Mouse (Mus musculus) liver, embryonic 12.5 days (tissue): ENCODE data around the gene Rtl8b. TPM values are rescaled to one million over a fixed set of nuclear protein-coding genes. Genes with fewer than 3 reads are reported as not detected.
"Not testable (repeated sequence)": the region's sequence is repeated elsewhere in the genome, so short reads cannot be mapped to it uniquely, and the experiment has no call there.

Experiments
- ATAC-seq: fragments of 200-750 bp; cut with Nextera tagmentation; 2 replicates; pipeline ENCODE4 v1.8.0; 2017; ENCODE audit warnings: moderate number of reproducible peaks, mild to moderate bottlenecking, moderate library complexity
- H3K27ac ChIP-seq: fragments of 300-500 bp; sonication (generic); 2 replicates; pipeline ENCODE4 v1.5.1; 2016; ENCODE audit warnings: mild to moderate bottlenecking
- H3K27me3 ChIP-seq: fragments of 300-500 bp; sonication (generic); replicated peaks from 2 replicates; pipeline ENCODE4 v1.6.1; 2016; ENCODE audit warnings: mild to moderate bottlenecking, moderate library complexity
- H3K36me3 ChIP-seq: fragments of 300-500 bp; sonication (generic); 2 replicates; pipeline ENCODE4 v1.6.1; 2016; ENCODE audit warnings: mild to moderate bottlenecking, moderate library complexity
- H3K4me1 ChIP-seq: fragments of 300-500 bp; sonication (generic); 2 replicates; pipeline ENCODE4 v1.6.1; 2016
- H3K4me2 ChIP-seq: fragments of 300-500 bp; sonication (generic); 2 replicates; pipeline ENCODE4 v1.6.1; 2016; ENCODE audit warnings: mild to moderate bottlenecking, moderate library complexity
- H3K4me3 ChIP-seq: fragments of 300-500 bp; sonication (generic); 2 replicates; pipeline ENCODE4 v1.5.1; 2016; ENCODE audit warnings: mild to moderate bottlenecking, moderate library complexity
- H3K9ac ChIP-seq: fragments of 300-500 bp; sonication (generic); 2 replicates; pipeline ENCODE4 v1.6.1; 2016; ENCODE audit warnings: mild to moderate bottlenecking, moderate library complexity
- H3K9me3 ChIP-seq: fragments of 300-500 bp; sonication (generic); replicated peaks from 2 replicates; pipeline ENCODE4 v1.6.1; 2016; ENCODE audit warnings: mild to moderate bottlenecking, moderate library complexity
- WGBS: fragments of 180-500 bp; shearing (Covaris S2); methylation state at CpG from one replicate; pipeline ENCODE4 v1.1.7; 2016; ENCODE audit not compliant: insufficient replicate concordance; 5-methylcytosine and 5-hydroxymethylcytosine counted together
- polyA plus RNA-seq: library from polyadenylated mRNA; unstranded; fragments of >200 nt; fragmentation: Nextera tagmentation; extraction: Ambion mirVana; gene quantifications from 2 replicates; pipeline ENCODE4 v1.2.1, GENCODE M21; 2016

The Rtl8b gene
- polyA plus RNA-seq = 8.1 and 9.0 TPM in 2 replicates

- H3K4me3 ChIP-seq = peak within 1 kb of the TSS; percentile 37
- H3K4me2 ChIP-seq = peak within 1 kb of the TSS; percentile 45
- no peak within 1 kb of the TSS for H3K9ac ChIP-seq
- 6% methylated on average over 10 of the region's 15 CpGs for WGBS
- H3K9me3 ChIP-seq = no peaks in the 10 kb centered on the region
- ATAC-seq = peak; percentile 75
- H3K36me3 ChIP-seq = no peaks in the 10 kb centered on the region
- H3K4me1 ChIP-seq = no peaks in the 10 kb centered on the region
- H3K27ac ChIP-seq = no peak within 1 kb of the TSS
- no peaks in the 10 kb centered on the region for H3K27me3 ChIP-seq
Observed at GRCm38 (mm10) chrX:53670294-53670693, at the start of gene Rtl8b. Gene Rtl8b, minus strand, starts transcription at chrX:53670408.

GRCm38 (mm10) chrX:53716323-53717182, 46.3 kb upstream of the Rtl8b start:
- Histone ChIP-seq H3K4me3 (no peak overlapping the region; the same call in 1 of the 2 replicates), H3K9me3 (no peaks in the 10 kb centered on the region), H3K27ac (no peak overlapping the region), H3K4me1 (no peaks in the 10 kb centered on the region), H3K4me2 (peak overlapping the region; percentile 41), H3K9ac (no peak overlapping the region), H3K27me3 (no peaks in the 10 kb centered on the region), H3K36me3 (no peaks in the 10 kb centered on the region)
- WGBS = 17% methylated on average over 45 of the region's 49 CpGs
- no peak for ATAC-seq

- no peaks in the 10 kb centered on the region for H3K27me3 ChIP-seq
- H3K36me3 ChIP-seq = no peaks in the 10 kb centered on the region
- no peak for ATAC-seq
- H3K4me1 ChIP-seq = no peaks in the 10 kb centered on the region
- no peaks in the 10 kb centered on the region for H3K9me3 ChIP-seq
- H3K9ac ChIP-seq = no peak overlapping the region
- peak overlapping the region; percentile 41 for H3K4me2 ChIP-seq
- H3K4me3 ChIP-seq = no peak overlapping the region
- no peak overlapping the region for H3K27ac ChIP-seq
- WGBS = 44% methylated on average over 2 of the region's 2 CpGs
Observed at GRCm38 (mm10) chrX:53715942-53716322, 45.7 kb upstream of the Rtl8b start.

- H3K9ac ChIP-seq = no peak overlapping the region
- no peak overlapping the region for H3K27ac ChIP-seq
- 57% methylated on average over 3 of the region's 3 CpGs for WGBS
- H3K4me3 ChIP-seq = no peak overlapping the region
- H3K4me1 ChIP-seq = no peaks in the 10 kb centered on the region
- H3K4me2 ChIP-seq = no peak overlapping the region
- H3K36me3 ChIP-seq = no peaks in the 10 kb centered on the region
- no peak for ATAC-seq
- no peaks in the 10 kb centered on the region for H3K9me3 ChIP-seq
- no peaks in the 10 kb centered on the region for H3K27me3 ChIP-seq
Observed at GRCm38 (mm10) chrX:53702673-53703072, 32.5 kb upstream of the Rtl8b start.

- no peak overlapping the region for H3K4me2 ChIP-seq
- no peak overlapping the region for H3K9ac ChIP-seq
Observed at GRCm38 (mm10) chrX:53699225-53699624, 29.0 kb upstream of the Rtl8b start.

GRCm38 (mm10) chrX:53694008-53694777, 24.0 kb upstream of the Rtl8b start:
- Histone ChIP-seq H3K36me3 (no peaks in the 10 kb centered on the region), H3K9ac (no peak overlapping the region), H3K4me2 (no peak overlapping the region), H3K4me1 (no peaks in the 10 kb centered on the region), H3K9me3 (no peaks in the 10 kb centered on the region), H3K4me3 (no peak overlapping the region), H3K27me3 (no peaks in the 10 kb centered on the region), H3K27ac (no peak overlapping the region)
- 53% methylated on average over 9 of the region's 9 CpGs for WGBS
- ATAC-seq = no peak

More at GRCm38 (mm10) chrX:53699225-53699624, 29.0 kb upstream of the Rtl8b start:
- Histone ChIP-seq H3K27ac (no peak overlapping the region), H3K4me1 (no peaks in the 10 kb centered on the region), H3K4me3 (no peak overlapping the region), H3K36me3 (no peaks in the 10 kb centered on the region), H3K9me3 (no peaks in the 10 kb centered on the region), H3K27me3 (no peaks in the 10 kb centered on the region)
- WGBS = 59% methylated on average over 2 of the region's 2 CpGs
- no peak for ATAC-seq

- 55% methylated on average over 2 of the region's 2 CpGs for WGBS
- no peak for ATAC-seq
- Histone ChIP-seq H3K4me2 (no peak overlapping the region), H3K9ac (no peak overlapping the region), H3K9me3 (no peaks in the 10 kb centered on the region), H3K4me1 (no peaks in the 10 kb centered on the region), H3K36me3 (no peaks in the 10 kb centered on the region), H3K4me3 (no peak overlapping the region), H3K27ac (no peak overlapping the region), H3K27me3 (no peaks in the 10 kb centered on the region)
Observed at GRCm38 (mm10) chrX:53693141-53693540, 22.9 kb upstream of the Rtl8b start.

- no peaks in the 10 kb centered on the region for H3K36me3 ChIP-seq
- no peaks in the 10 kb centered on the region for H3K4me1 ChIP-seq
- no peak overlapping the region for H3K9ac ChIP-seq
- H3K9me3 ChIP-seq = no peaks in the 10 kb centered on the region
- H3K4me2 ChIP-seq = no peak overlapping the region
- no peak overlapping the region for H3K4me3 ChIP-seq
- no peak overlapping the region for H3K27ac ChIP-seq
- no peaks in the 10 kb centered on the region for H3K27me3 ChIP-seq
- ATAC-seq = no peak
- 43% methylated on average over 2 of the region's 2 CpGs for WGBS
Observed at GRCm38 (mm10) chrX:53692065-53692464, 21.9 kb upstream of the Rtl8b start.

- H3K36me3 ChIP-seq, H3K27me3 ChIP-seq, H3K4me1 ChIP-seq, H3K4me3 ChIP-seq, ATAC-seq, H3K9me3 ChIP-seq, H3K27ac ChIP-seq, H3K4me2 ChIP-seq, H3K9ac ChIP-seq: not testable (repeated sequence)
- WGBS = 60% methylated on average over 2 of the region's 4 CpGs
Observed at GRCm38 (mm10) chrX:53684676-53685075, 14.5 kb upstream of the Rtl8b start.

- H3K36me3 ChIP-seq, H3K9me3 ChIP-seq: not testable (repeated sequence)
Observed at GRCm38 (mm10) chrX:53682650-53683049, 12.4 kb upstream of the Rtl8b start.

GRCm38 (mm10) chrX:53676943-53677342, 6.7 kb upstream of the Rtl8b start:
- H3K9me3 ChIP-seq, ATAC-seq, H3K27ac ChIP-seq, H3K9ac ChIP-seq, H3K36me3 ChIP-seq, H3K4me2 ChIP-seq, H3K27me3 ChIP-seq, H3K4me1 ChIP-seq, H3K4me3 ChIP-seq: not testable (repeated sequence)
- 0% methylated on average over 1 of the region's 2 CpGs for WGBS

More at GRCm38 (mm10) chrX:53682650-53683049, 12.4 kb upstream of the Rtl8b start:
- H3K27me3 ChIP-seq, H3K4me2 ChIP-seq, H3K4me3 ChIP-seq, H3K9ac ChIP-seq, ATAC-seq, H3K27ac ChIP-seq, H3K4me1 ChIP-seq: not testable (repeated sequence)
- 63% methylated on average over 2 of the region's 3 CpGs for WGBS

- not testable (repeated sequence) for H3K4me1 ChIP-seq, H3K36me3 ChIP-seq, H3K27ac ChIP-seq, H3K9me3 ChIP-seq, ATAC-seq, H3K9ac ChIP-seq, H3K27me3 ChIP-seq
- H3K4me3 ChIP-seq = peak overlapping the region; percentile 37
- WGBS = 21% methylated on average over 3 of the region's 4 CpGs
- H3K4me2 ChIP-seq = peak overlapping the region; percentile 45
Observed at GRCm38 (mm10) chrX:53670696-53671095, 488 bp upstream of the Rtl8b start.
